Mouse (Mus musculus) embryonic facial prominence, embryonic 15.5 days (tissue): ENCODE measurements at regions not wholly inside any gene's neighbourhood (a gene's known extent, or its start where the extent isn't known, plus 50 kb on each side); places are given as distances from the start of the nearest gene placed in this dataset.

Experiments used
- ATAC-seq: fragments of 200-750 bp; cut with Nextera tagmentation; 2 replicates; pipeline ENCODE4 v1.8.0; 2017; ENCODE audit warnings: low read depth, moderate TSS enrichment; ENCODE audit not compliant: insufficient number of reproducible peaks, low FRiP score, low TSS enrichment
- H3K27ac ChIP-seq: fragments of 300-500 bp; sonication (generic); replicated peaks from 2 replicates; pipeline ENCODE4 v1.5.1; 2015; ENCODE audit warnings: mild to moderate bottlenecking, inconsistent platforms
- H3K27me3 ChIP-seq: fragments of 300-500 bp; sonication (generic); 2 replicates; pipeline ENCODE4 v1.6.1; 2015; ENCODE audit warnings: inconsistent platforms
- H3K36me3 ChIP-seq: fragments of 300-500 bp; sonication (generic); 2 replicates; pipeline ENCODE4 v1.6.1; 2015; ENCODE audit warnings: mild to moderate bottlenecking, inconsistent platforms
- H3K4me1 ChIP-seq: fragments of 300-500 bp; sonication (generic); 2 replicates; pipeline ENCODE4 v1.6.1; 2015; ENCODE audit warnings: inconsistent platforms
- H3K4me2 ChIP-seq: fragments of 300-500 bp; sonication (generic); replicated peaks from 2 replicates; pipeline ENCODE4 v1.6.1; 2015; ENCODE audit warnings: mild to moderate bottlenecking, inconsistent platforms
- H3K4me3 ChIP-seq: fragments of 300-500 bp; sonication (generic); replicated peaks from 2 replicates; pipeline ENCODE4 v1.5.1; 2015; ENCODE audit warnings: mild to moderate bottlenecking, inconsistent platforms
- H3K9ac ChIP-seq: fragments of 300-500 bp; sonication (generic); 2 replicates; pipeline ENCODE4 v1.6.1; 2015; ENCODE audit warnings: inconsistent platforms
- H3K9me3 ChIP-seq: fragments of 300-500 bp; sonication (generic); replicated peaks from 2 replicates; pipeline ENCODE4 v1.6.1; 2016; ENCODE audit warnings: inconsistent platforms
- WGBS: fragments of 180-500 bp; shearing (Covaris S2); methylation state at CpG from one replicate; pipeline ENCODE4 v1.1.7; 2015; 5-methylcytosine and 5-hydroxymethylcytosine counted together

- Histone ChIP-seq H3K4me1 (peaks cover 15% of the 10 kb centered on the region), H3K9me3 (no peaks in the 10 kb centered on the region), H3K9ac (no peak overlapping the region), H3K4me2 (no peak overlapping the region), H3K27me3 (no peaks in the 10 kb centered on the region), H3K27ac (0 out of 2 replicates have a peak overlapping the region, but pooled peaks have one; percentile 25), H3K36me3 (no peaks in the 10 kb centered on the region), H3K4me3 (no peak overlapping the region)
- 48% methylated on average over 4 of the region's 4 CpGs for WGBS
- no peak for ATAC-seq
Observed at GRCm38 (mm10) chr10:14333344-14333743, 212.1 kb downstream of the Adgrg6 start.

- H3K9me3 ChIP-seq = no peaks in the 10 kb centered on the region
- H3K4me3 ChIP-seq = no peak overlapping the region
- no peak overlapping the region for H3K9ac ChIP-seq
- H3K4me2 ChIP-seq = no peak overlapping the region
- H3K4me1 ChIP-seq = peaks cover 15% of the 10 kb centered on the region
- WGBS = 18% methylated on average over 4 of the region's 4 CpGs
- H3K27ac ChIP-seq = peak overlapping the region; percentile 25; the same call in 1 of the 2 replicates
- no peaks in the 10 kb centered on the region for H3K27me3 ChIP-seq
- H3K36me3 ChIP-seq = no peaks in the 10 kb centered on the region
- ATAC-seq = peak; percentile 80
Observed at GRCm38 (mm10) chr10:14332688-14333117, 212.8 kb downstream of the Adgrg6 start.

- Histone ChIP-seq H3K9ac (no peak overlapping the region), H3K27ac (no peak overlapping the region), H3K9me3 (no peaks in the 10 kb centered on the region), H3K4me2 (no peak overlapping the region), H3K4me3 (no peak overlapping the region), H3K27me3 (no peaks in the 10 kb centered on the region), H3K36me3 (no peaks in the 10 kb centered on the region), H3K4me1 (peaks cover 15% of the 10 kb centered on the region)
- no peak for ATAC-seq
- WGBS = 56% methylated on average over 2 of the region's 2 CpGs
Observed at GRCm38 (mm10) chr10:14328846-14329245, 216.6 kb downstream of the Adgrg6 start.

- 83% methylated on average over 6 of the region's 6 CpGs for WGBS
- H3K4me2 ChIP-seq = no peak overlapping the region
- H3K4me3 ChIP-seq = no peak overlapping the region
Observed at GRCm38 (mm10) chr10:14326229-14326628, 219.2 kb downstream of the Adgrg6 start.

GRCm38 (mm10) chr10:14321503-14321902 lies 224.0 kb downstream of the Adgrg6 start:
- H3K9me3 ChIP-seq = no peaks in the 10 kb centered on the region
- H3K9ac ChIP-seq = no peak overlapping the region
- H3K27me3 ChIP-seq = no peaks in the 10 kb centered on the region
- WGBS = 2% methylated on average over 4 of the region's 4 CpGs
- H3K4me2 ChIP-seq = no peak overlapping the region
- H3K36me3 ChIP-seq = no peaks in the 10 kb centered on the region
- ATAC-seq = no peak
- H3K27ac ChIP-seq = no peak overlapping the region
- H3K4me3 ChIP-seq = no peak overlapping the region
- no peaks in the 10 kb centered on the region for H3K4me1 ChIP-seq

More at GRCm38 (mm10) chr10:14326229-14326628, 219.2 kb downstream of the Adgrg6 start:
- H3K27ac ChIP-seq = no peak overlapping the region
- no peak for ATAC-seq
- H3K27me3 ChIP-seq = no peaks in the 10 kb centered on the region
- H3K9me3 ChIP-seq = no peaks in the 10 kb centered on the region
- H3K9ac ChIP-seq = no peak overlapping the region
- H3K4me1 ChIP-seq = no peaks in the 10 kb centered on the region
- H3K36me3 ChIP-seq = no peaks in the 10 kb centered on the region

GRCm38 (mm10) chr10:14315232-14315631 lies 230.2 kb downstream of the Adgrg6 start:
- ATAC-seq = no peak
- Histone ChIP-seq H3K27me3 (no peaks in the 10 kb centered on the region), H3K4me1 (no peaks in the 10 kb centered on the region), H3K4me2 (no peak overlapping the region), H3K27ac (no peak overlapping the region), H3K4me3 (no peak overlapping the region), H3K9ac (no peak overlapping the region), H3K36me3 (no peaks in the 10 kb centered on the region), H3K9me3 (no peaks in the 10 kb centered on the region)
- 83% methylated on average over 7 of the region's 7 CpGs for WGBS

- H3K4me1 ChIP-seq = no peaks in the 10 kb centered on the region
- H3K27ac ChIP-seq = no peak overlapping the region
- no peak overlapping the region for H3K9ac ChIP-seq
- H3K4me3 ChIP-seq = no peak overlapping the region
- H3K27me3 ChIP-seq = no peaks in the 10 kb centered on the region
- no peak overlapping the region for H3K4me2 ChIP-seq
- no peaks in the 10 kb centered on the region for H3K9me3 ChIP-seq
- 47% methylated on average over 4 of the region's 4 CpGs for WGBS
- H3K36me3 ChIP-seq = no peaks in the 10 kb centered on the region
- no peak for ATAC-seq
Observed at GRCm38 (mm10) chr10:14314607-14315006, 230.9 kb downstream of the Adgrg6 start.

GRCm38 (mm10) chr10:14314004-14314581 lies 231.4 kb downstream of the Adgrg6 start:
- no peak overlapping the region for H3K9ac ChIP-seq
- no peaks in the 10 kb centered on the region for H3K36me3 ChIP-seq
- H3K9me3 ChIP-seq = no peaks in the 10 kb centered on the region
- no peaks in the 10 kb centered on the region for H3K4me1 ChIP-seq
- H3K27me3 ChIP-seq = no peaks in the 10 kb centered on the region
- ATAC-seq = no peak
- no peak overlapping the region for H3K4me2 ChIP-seq
- 67% methylated on average over 10 of the region's 10 CpGs for WGBS
- no peak overlapping the region for H3K27ac ChIP-seq
- H3K4me3 ChIP-seq = no peak overlapping the region

GRCm38 (mm10) chr10:14312959-14313358 lies 232.5 kb downstream of the Adgrg6 start:
- Histone ChIP-seq H3K36me3 (no peaks in the 10 kb centered on the region), H3K9me3 (no peaks in the 10 kb centered on the region), H3K27ac (no peak overlapping the region), H3K9ac (no peak overlapping the region), H3K27me3 (no peaks in the 10 kb centered on the region), H3K4me2 (no peak overlapping the region), H3K4me1 (no peaks in the 10 kb centered on the region), H3K4me3 (no peak overlapping the region)
- no peak for ATAC-seq
- 66% methylated on average over 4 of the region's 4 CpGs for WGBS

- no peak for ATAC-seq
Observed at GRCm38 (mm10) chr10:14311962-14312361, 233.5 kb downstream of the Adgrg6 start.

GRCm38 (mm10) chr10:14306811-14307210 lies 238.6 kb downstream of the Adgrg6 start:
- H3K36me3 ChIP-seq = no peaks in the 10 kb centered on the region
- no peak overlapping the region for H3K4me3 ChIP-seq
- WGBS = 64% methylated on average over 3 of the region's 3 CpGs
- H3K4me2 ChIP-seq = no peak overlapping the region
- no peak overlapping the region for H3K27ac ChIP-seq
- H3K27me3 ChIP-seq = no peaks in the 10 kb centered on the region
- ATAC-seq = no peak
- H3K4me1 ChIP-seq = no peaks in the 10 kb centered on the region
- no peaks in the 10 kb centered on the region for H3K9me3 ChIP-seq
- H3K9ac ChIP-seq = no peak overlapping the region

More at GRCm38 (mm10) chr10:14311962-14312361, 233.5 kb downstream of the Adgrg6 start:
- no peak overlapping the region for H3K4me2 ChIP-seq
- 66% methylated on average over 3 of the region's 3 CpGs for WGBS
- H3K9ac ChIP-seq = no peak overlapping the region
- H3K4me3 ChIP-seq = no peak overlapping the region
- H3K27ac ChIP-seq = no peak overlapping the region
- H3K4me1 ChIP-seq = no peaks in the 10 kb centered on the region
- no peaks in the 10 kb centered on the region for H3K27me3 ChIP-seq
- no peaks in the 10 kb centered on the region for H3K36me3 ChIP-seq
- no peaks in the 10 kb centered on the region for H3K9me3 ChIP-seq

GRCm38 (mm10) chr10:14303476-14303875 lies 242.0 kb downstream of the Adgrg6 start:
- Histone ChIP-seq H3K4me1 (no peaks in the 10 kb centered on the region), H3K9me3 (no peaks in the 10 kb centered on the region), H3K4me3 (no peak overlapping the region), H3K27me3 (no peaks in the 10 kb centered on the region), H3K27ac (no peak overlapping the region), H3K36me3 (no peaks in the 10 kb centered on the region), H3K9ac (no peak overlapping the region), H3K4me2 (no peak overlapping the region)
- no peak for ATAC-seq
